8 mouse cellular contexts compared by ENCODE assay signal in genomic region chr8:128519366-128519765, GRCm38 (mm10).
DNase-seq lines count a peak whose midpoint lies in the region; ATAC-seq and TF ChIP-seq lines count a peak whose summit lies in the region.

No protein-coding gene starts in this region.

- peak; percentile 49 for TF ChIP-seq CTCF in gastrocnemius, adult 2 months (IDR thresholded peaks at IDR 0.05)
- TF ChIP-seq CTCF in thymus, adult 2 months (IDR thresholded peaks at IDR 0.05; ENCODE audit: borderline replicate concordance, control insufficient read depth, extremely low read depth, insufficient read depth, low read length, poor library complexity): no peak

- H3K36me3 ChIP-seq in thymus, adult 2 months (ENCODE audit: control insufficient read depth, insufficient read depth, low read length): no peaks in the 10 kb centered on the region
- no peaks in the 10 kb centered on the region for H3K36me3 ChIP-seq in hindbrain, embryonic 12.5 days

- intact Hi-C loops in gastrocnemius, adult 2 months (cut with DNase I): no loop called here

- WGBS in thymus, adult 2 months: 71% methylated on average over 1 of the region's 1 CpGs
- 80% methylated on average over 1 of the region's 1 CpGs for WGBS in hindbrain, embryonic 12.5 days

- ATAC-seq in hindbrain, embryonic 12.5 days (ENCODE audit: low FRiP score): no peak

- H3K4me3 ChIP-seq in gastrocnemius, adult 2 months: no peak overlapping the region
- no peak overlapping the region for H3K4me3 ChIP-seq in thymus, adult 2 months (ENCODE audit: control insufficient read depth, insufficient read depth, low read length)
- H3K4me3 ChIP-seq in hindbrain, embryonic 12.5 days: no peak overlapping the region

- H3K27ac ChIP-seq in gastrocnemius, adult 2 months: no peak overlapping the region
- H3K27ac ChIP-seq in thymus, adult 2 months (ENCODE audit: control insufficient read depth, insufficient read depth, low read length): no peak overlapping the region
- no peak overlapping the region for H3K27ac ChIP-seq in hindbrain, embryonic 12.5 days

- no peak overlapping the region for H3K4me2 ChIP-seq in hindbrain, embryonic 12.5 days (replicated peaks)

- H3K9ac ChIP-seq in hindbrain, embryonic 12.5 days: no peak overlapping the region

- peaks cover 7% of the 10 kb centered on the region for H3K4me1 ChIP-seq in thymus, adult 2 months (replicated peaks; ENCODE audit: control insufficient read depth, insufficient read depth, low read length)
- H3K4me1 ChIP-seq in hindbrain, embryonic 12.5 days: no peaks in the 10 kb centered on the region

- TF ChIP-seq POLR2A in thymus, adult 2 months (IDR thresholded peaks at IDR 0.05; ENCODE audit: control insufficient read depth, extremely low read depth, insufficient read depth, low read length, poor library complexity): no peak

- H3K27me3 ChIP-seq in thymus, adult 2 months (ENCODE audit: control insufficient read depth, insufficient read depth, low read length): no peaks in the 10 kb centered on the region
- no peaks in the 10 kb centered on the region for H3K27me3 ChIP-seq in hindbrain, embryonic 12.5 days

- peak; percentile 44 for DNase-seq in gastrocnemius, adult 2 months
- no peak for DNase-seq in gastrocnemius, postnatal 4 days (ENCODE audit: low spot score in 2 of 2)
- DNase-seq in thymus, adult 2 months: peak; percentile 54
- DNase-seq in thymus, adult 18-20 months: no peak
- DNase-seq in kidney, postnatal 25 days: peak; percentile 18 to 43
- DNase-seq in testis, postnatal 10 days (ENCODE audit: low spot score): peak; percentile 44
- DNase-seq in MN1 (ENCODE audit: low spot score): no peak

- H3K9me3 ChIP-seq in hindbrain, embryonic 12.5 days (replicated peaks): no peaks in the 10 kb centered on the region

Comparison
In these comparisons a context has a peak if more than half of its experiments do, and no peak if none do; other contexts are left out.
1. DNase-seq: peak in gastrocnemius, adult 2 months (single experiment), thymus, adult 2 months (single experiment), kidney, postnatal 25 days (2 of 2) and testis, postnatal 10 days (single experiment); none in gastrocnemius, postnatal 4 days (0 of 2), thymus, adult 18-20 months (0 of 2) and MN1 (single experiment).